Mouse (Mus musculus) mouse embryonic stem cell (cell line): ENCODE measurements around the gene Vps26c.

Experiments used
- in situ Hi-C, 2 experiments: fragments of 300-500 bp; cut with MboI; formaldehyde crosslinking; loops; 1 replicate in 1 of 2; 3 replicates in 1 of 2; pipeline ENCODE4 v1.14.3; 2019 to 2020; ENCODE audit warnings: low sequenced_read_pairs in 2 of 2, low pct_unique_long_range_greater_than_20kb in 1 of 2, mixed read lengths in 1 of 2; ENCODE audit not compliant: unreplicated experiment in 1 of 2

Vps26c gene

GRCm38 (mm10) chr16:94451545-94452488 is 74.8 kb downstream of the Vps26c start:
- in situ Hi-C loops = no loop called here

- in situ Hi-C loops = no loop called here
Measured at GRCm38 (mm10) chr16:94449632-94450031, 77.0 kb downstream of the Vps26c start.

DNA sequence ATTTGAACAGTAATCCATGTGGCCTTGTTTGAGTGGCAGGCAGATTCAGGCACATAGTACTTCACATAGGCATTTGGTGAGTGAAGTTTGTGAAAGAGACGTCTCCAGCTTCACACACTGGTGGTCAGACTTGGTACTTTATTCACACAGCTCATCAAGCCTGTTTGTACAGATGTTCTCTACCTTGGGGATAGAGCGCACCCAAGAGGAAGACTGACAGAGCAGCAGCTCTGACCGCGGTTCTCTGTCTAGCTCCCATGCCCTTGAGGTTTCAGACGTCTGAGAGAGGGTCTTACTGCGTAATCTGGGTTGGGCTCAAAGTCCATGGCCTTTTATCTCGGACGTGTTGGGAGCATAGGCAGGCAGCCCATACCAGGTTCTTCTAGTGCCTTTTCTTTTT is 77.5 kb downstream of the Vps26c start:
- in situ Hi-C loops = no loop called here
